Mouse (Mus musculus) hindbrain, embryonic 12.5 days (tissue): Measurements from ENCODE around the gene Stk11ip. TPM values are rescaled to one million over a fixed set of nuclear protein-coding genes. Genes with fewer than 3 reads are reported as not detected.

Experiments used
- ATAC-seq: fragments of 200-750 bp; cut with Nextera tagmentation; 2 replicates; pipeline ENCODE4 v1.8.0; 2017; ENCODE audit warnings: moderate TSS enrichment; ENCODE audit not compliant: low FRiP score
- H3K27ac ChIP-seq: fragments of 300-500 bp; sonication (generic); 2 replicates; pipeline ENCODE4 v1.5.1; 2016; ENCODE audit warnings: mild to moderate bottlenecking
- H3K27me3 ChIP-seq: fragments of 300-500 bp; sonication (generic); 2 replicates; pipeline ENCODE4 v1.6.1; 2016; ENCODE audit warnings: mild to moderate bottlenecking
- H3K36me3 ChIP-seq: fragments of 300-500 bp; sonication (generic); 2 replicates; pipeline ENCODE4 v1.6.1; 2016; ENCODE audit warnings: mild to moderate bottlenecking
- H3K4me1 ChIP-seq: fragments of 300-500 bp; sonication (generic); 2 replicates; pipeline ENCODE4 v1.6.1; 2016
- H3K4me2 ChIP-seq: fragments of 300-500 bp; sonication (generic); replicated peaks from 2 replicates; pipeline ENCODE4 v1.6.1; 2016; ENCODE audit warnings: mild to moderate bottlenecking
- H3K4me3 ChIP-seq: fragments of 300-500 bp; sonication (generic); 2 replicates; pipeline ENCODE4 v1.5.1; 2016; ENCODE audit warnings: mild to moderate bottlenecking
- H3K9ac ChIP-seq: fragments of 300-500 bp; sonication (generic); 2 replicates; pipeline ENCODE4 v1.6.1; 2016; ENCODE audit warnings: mild to moderate bottlenecking, moderate library complexity
- H3K9me3 ChIP-seq: fragments of 300-500 bp; sonication (generic); replicated peaks from 2 replicates; pipeline ENCODE4 v1.6.1; 2016; ENCODE audit warnings: mild to moderate bottlenecking
- WGBS: fragments of 180-500 bp; shearing (Covaris S2); methylation state at CpG from one replicate; pipeline ENCODE4 v1.1.7; 2016; 5-methylcytosine and 5-hydroxymethylcytosine counted together
- polyA plus RNA-seq: library from polyadenylated mRNA; unstranded; fragments of >200 nt; fragmentation: Nextera tagmentation; extraction: Ambion mirVana; gene quantifications from 2 replicates; pipeline ENCODE4 v1.2.1, GENCODE M21; 2016

The Stk11ip gene
- polyA plus RNA-seq = 25.7 and 29.3 TPM in 2 replicates

- WGBS = under 1% methylated on average over 46 of the region's 46 CpGs
- Histone ChIP-seq H3K4me3 (peak within 1 kb of the TSS; percentile 66), H3K9ac (peak within 1 kb of the TSS; percentile 54), H3K4me1 (peaks cover 9% of the 10 kb centered on the region), H3K9me3 (no peaks in the 10 kb centered on the region), H3K36me3 (peaks cover 4% of the 10 kb centered on the region), H3K27me3 (no peaks in the 10 kb centered on the region), H3K4me2 (peak within 1 kb of the TSS; percentile 71), H3K27ac (peak within 1 kb of the TSS; percentile 86)
- ATAC-seq = peak; percentile 97
Observed at GRCm38 (mm10) chr1:75521321-75522031, at the start of gene Stk11ip. Gene Stk11ip (plus strand): TSS chr1:75521529.

GRCm38 (mm10) chr1:75476441-75476840, 44.9 kb upstream of the Stk11ip start:
- Histone ChIP-seq H3K4me1 (peaks cover 39% of the 10 kb centered on the region), H3K4me2 (no peak overlapping the region), H3K9ac (no peak overlapping the region), H3K27ac (no peak overlapping the region), H3K4me3 (no peak overlapping the region), H3K36me3 (peaks cover 46% of the 10 kb centered on the region), H3K9me3 (no peaks in the 10 kb centered on the region), H3K27me3 (peaks cover 8% of the 10 kb centered on the region)
- 93% methylated on average over 11 of the region's 11 CpGs for WGBS
- no peak for ATAC-seq

- Histone ChIP-seq H3K27ac (no peak overlapping the region), H3K9me3 (no peaks in the 10 kb centered on the region), H3K4me1 (peaks cover 39% of the 10 kb centered on the region), H3K9ac (0 out of 2 replicates have a peak overlapping the region, but pooled peaks have one; percentile 20), H3K27me3 (peaks cover 15% of the 10 kb centered on the region), H3K4me3 (peak overlapping the region; percentile 81), H3K4me2 (peak overlapping the region; percentile 92), H3K36me3 (peaks cover 42% of the 10 kb centered on the region)
- ATAC-seq = no peak
- 13% methylated on average over 35 of the region's 35 CpGs for WGBS
Observed at GRCm38 (mm10) chr1:75477264-75477965, 43.9 kb upstream of the Stk11ip start.

GRCm38 (mm10) chr1:75477966-75478290, 43.4 kb upstream of the Stk11ip start:
- Histone ChIP-seq H3K4me1 (peaks cover 43% of the 10 kb centered on the region), H3K4me2 (peak overlapping the region; percentile 92), H3K27ac (no peak overlapping the region; the same call in 1 of the 2 replicates), H3K9ac (peak overlapping the region; percentile 86; the same call in 1 of the 2 replicates), H3K9me3 (no peaks in the 10 kb centered on the region), H3K36me3 (peaks cover 42% of the 10 kb centered on the region), H3K27me3 (peaks cover 20% of the 10 kb centered on the region), H3K4me3 (peak overlapping the region; percentile 81)
- no peak for ATAC-seq
- 55% methylated on average over 3 of the region's 3 CpGs for WGBS

GRCm38 (mm10) chr1:75478497-75478896, 42.8 kb upstream of the Stk11ip start:
- Histone ChIP-seq H3K4me3 (peak overlapping the region; percentile 81), H3K4me2 (peak overlapping the region; percentile 92), H3K36me3 (peaks cover 37% of the 10 kb centered on the region), H3K27me3 (peaks cover 26% of the 10 kb centered on the region), H3K9me3 (no peaks in the 10 kb centered on the region), H3K9ac (peak overlapping the region; percentile 86), H3K27ac (peak overlapping the region; percentile 86), H3K4me1 (peaks cover 43% of the 10 kb centered on the region)
- no peak; the same call in none of the 2 replicates for ATAC-seq
- WGBS = 0% methylated on average over 15 of the region's 25 CpGs

- Histone ChIP-seq H3K9ac (peak within 1 kb of the TSS; percentile 86), H3K4me1 (peaks cover 37% of the 10 kb centered on the region), H3K27me3 (peaks cover 32% of the 10 kb centered on the region), H3K36me3 (peaks cover 32% of the 10 kb centered on the region), H3K27ac (peak within 1 kb of the TSS; percentile 86), H3K4me3 (peak within 1 kb of the TSS; percentile 81), H3K9me3 (no peaks in the 10 kb centered on the region), H3K4me2 (peak within 1 kb of the TSS; percentile 92)
- WGBS = under 1% methylated on average over 72 of the region's 76 CpGs
- peak; percentile 92 for ATAC-seq
Observed at GRCm38 (mm10) chr1:75478916-75479634, 42.3 kb upstream of the Stk11ip start, which contains the start of the genes Chpf and Tmem198. Gene Chpf (minus strand): TSS chr1:75479307. Gene Tmem198 (plus strand): TSS chr1:75479532.

GRCm38 (mm10) chr1:75479635-75479989, 41.7 kb upstream of the Stk11ip start:
- WGBS = 2% methylated on average over 23 of the region's 24 CpGs
- no peak; the same call in 1 of the 2 replicates for ATAC-seq
- H3K27ac ChIP-seq = peak overlapping the region; percentile 86
- peaks cover 36% of the 10 kb centered on the region for H3K4me1 ChIP-seq
- H3K9ac ChIP-seq = peak overlapping the region; percentile 86
- peak overlapping the region; percentile 92 for H3K4me2 ChIP-seq
- H3K9me3 ChIP-seq = no peaks in the 10 kb centered on the region
- peaks cover 37% of the 10 kb centered on the region for H3K27me3 ChIP-seq
- peaks cover 30% of the 10 kb centered on the region for H3K36me3 ChIP-seq
- H3K4me3 ChIP-seq = peak overlapping the region; percentile 81

- 18% methylated on average over 13 of the region's 13 CpGs for WGBS
- Histone ChIP-seq H3K9me3 (no peaks in the 10 kb centered on the region), H3K4me2 (peak overlapping the region; percentile 92), H3K27me3 (peaks cover 41% of the 10 kb centered on the region), H3K36me3 (peaks cover 30% of the 10 kb centered on the region), H3K27ac (peak overlapping the region; percentile 86; the same call in 1 of the 2 replicates), H3K9ac (peak overlapping the region; percentile 86), H3K4me1 (peaks cover 36% of the 10 kb centered on the region), H3K4me3 (peak overlapping the region; percentile 81)
- ATAC-seq = no peak
Observed at GRCm38 (mm10) chr1:75480036-75480435, 41.3 kb upstream of the Stk11ip start.

- WGBS = 84% methylated on average over 7 of the region's 7 CpGs
- Histone ChIP-seq H3K9ac (no peak overlapping the region), H3K27me3 (peaks cover 48% of the 10 kb centered on the region), H3K4me2 (peak overlapping the region; percentile 92), H3K36me3 (peaks cover 30% of the 10 kb centered on the region), H3K4me1 (peaks cover 36% of the 10 kb centered on the region), H3K9me3 (no peaks in the 10 kb centered on the region), H3K27ac (no peak overlapping the region), H3K4me3 (peak overlapping the region; percentile 81)
- ATAC-seq = no peak
Observed at GRCm38 (mm10) chr1:75480735-75481134, 40.6 kb upstream of the Stk11ip start.

- Histone ChIP-seq H3K4me1 (peaks cover 27% of the 10 kb centered on the region), H3K36me3 (peaks cover 24% of the 10 kb centered on the region), H3K9ac (no peak overlapping the region), H3K9me3 (no peaks in the 10 kb centered on the region), H3K4me2 (peak overlapping the region; percentile 91), H3K27me3 (peaks cover 83% of the 10 kb centered on the region), H3K27ac (no peak overlapping the region), H3K4me3 (peak overlapping the region; percentile 48)
- ATAC-seq = peak; percentile 18; the same call in 1 of the 2 replicates
- 4% methylated on average over 24 of the region's 24 CpGs for WGBS
Observed at GRCm38 (mm10) chr1:75486561-75486960, 34.8 kb upstream of the Stk11ip start.

GRCm38 (mm10) chr1:75487040-75487404, 34.3 kb upstream of the Stk11ip start:
- 2% methylated on average over 13 of the region's 13 CpGs for WGBS
- Histone ChIP-seq H3K4me3 (peak overlapping the region; percentile 48), H3K27me3 (peaks cover 84% of the 10 kb centered on the region), H3K9ac (peak overlapping the region; percentile 47; the same call in 1 of the 2 replicates), H3K27ac (no peak overlapping the region), H3K4me2 (peak overlapping the region; percentile 91), H3K9me3 (no peaks in the 10 kb centered on the region), H3K4me1 (peaks cover 27% of the 10 kb centered on the region), H3K36me3 (peaks cover 24% of the 10 kb centered on the region)
- ATAC-seq = 0 out of 2 replicates have a peak, but pooled peaks have one; percentile 29
